Mouse (Mus musculus): ENCODE measurements around the gene Fgr. TPM values are rescaled to one million over a fixed set of nuclear protein-coding genes. Genes with fewer than 3 reads are reported as not detected.

The Fgr gene
- total and polyA plus RNA-seq, 3 experiments: 0.05 TPM; not detected in 2

- H3K4me3 ChIP-seq (ENCODE audit: low read depth, low read length): no peak overlapping the region
- DNase-seq (ENCODE audit: low spot score) (no peak), ATAC-seq (ENCODE audit: extremely low read depth, insufficient number of reproducible peaks, low FRiP score, poor library complexity, severe bottlenecking) (no peak)
- no peaks in the 10 kb centered on the region; the same call in none of the 2 replicates for H3K4me1 ChIP-seq (ENCODE audit: insufficient read depth, low read depth, low read length)
- H3K36me3 ChIP-seq (replicated peaks): no peaks in the 10 kb centered on the region
- TF ChIP-seq POLR2AphosphoS5 (IDR thresholded peaks at IDR 0.05; ENCODE audit: insufficient replicate concordance, low read depth, low read length) (no peak), TAL1 (conservative IDR thresholded peaks at IDR 0.05; ENCODE audit: low read depth, low read length) (no peak), CTCF (IDR thresholded peaks at IDR 0.05; ENCODE audit: low read depth, low read length) (no peak), GATA1 (IDR thresholded peaks at IDR 0.05; ENCODE audit: borderline replicate concordance, low read length) (no peak), GATA2 (IDR thresholded peaks at IDR 0.05; ENCODE audit: borderline replicate concordance, low read depth, low read length) (no peak)
- H3K27me3 ChIP-seq (ENCODE audit: insufficient read depth, low read length): peaks cover 55% of the 10 kb centered on the region
- no peaks in the 10 kb centered on the region for H3K9me3 ChIP-seq (replicated peaks)
These were observed 11.3 kb upstream of the Fgr start for GRCm38 (mm10) chr4:132962628-132963027.

- Histone ChIP-seq H3K4me3 (ENCODE audit: low read depth, low read length) (no peak overlapping the region), H3K4me1 (ENCODE audit: insufficient read depth, low read depth, low read length) (no peaks in the 10 kb centered on the region; the same call in none of the 2 replicates), H3K27me3 (ENCODE audit: insufficient read depth, low read length) (peaks cover 60% of the 10 kb centered on the region), H3K36me3 (replicated peaks) (no peaks in the 10 kb centered on the region), H3K9me3 (replicated peaks) (no peaks in the 10 kb centered on the region)
- DNase-seq (ENCODE audit: low spot score): no peak
- ATAC-seq (ENCODE audit: extremely low read depth, insufficient number of reproducible peaks, low FRiP score, poor library complexity, severe bottlenecking): no peak
- TF ChIP-seq TAL1 (conservative IDR thresholded peaks at IDR 0.05; ENCODE audit: low read depth, low read length): no peak
These were observed 10.5 kb upstream of the Fgr start for GRCm38 (mm10) chr4:132963436-132963835.

GRCm38 (mm10) chr4:132964064-132964463 lies 9.8 kb upstream of the Fgr start:
- no peak for TF ChIP-seq CTCF (IDR thresholded peaks at IDR 0.05; ENCODE audit: low read depth, low read length)
- no peak for TF ChIP-seq GATA1 (IDR thresholded peaks at IDR 0.05; ENCODE audit: borderline replicate concordance, low read length)
- no peak for TF ChIP-seq TAL1 (conservative IDR thresholded peaks at IDR 0.05; ENCODE audit: low read depth, low read length)
- no peak for TF ChIP-seq GATA2 (IDR thresholded peaks at IDR 0.05; ENCODE audit: borderline replicate concordance, low read depth, low read length)
- no peak for TF ChIP-seq POLR2AphosphoS5 (IDR thresholded peaks at IDR 0.05; ENCODE audit: insufficient replicate concordance, low read depth, low read length)

GRCm38 (mm10) chr4:132964473-132964872 lies 9.4 kb upstream of the Fgr start:
- Histone ChIP-seq H3K27me3 (ENCODE audit: insufficient read depth, low read length) (peaks cover 56% of the 10 kb centered on the region), H3K4me3 (ENCODE audit: low read depth, low read length) (no peak overlapping the region), H3K4me1 (ENCODE audit: insufficient read depth, low read depth, low read length) (no peaks in the 10 kb centered on the region; the same call in none of the 2 replicates), H3K9me3 (replicated peaks) (no peaks in the 10 kb centered on the region), H3K36me3 (replicated peaks) (no peaks in the 10 kb centered on the region)
- TF ChIP-seq GATA1 (IDR thresholded peaks at IDR 0.05; ENCODE audit: borderline replicate concordance, low read length): no peak
- no peak for TF ChIP-seq CTCF (IDR thresholded peaks at IDR 0.05; ENCODE audit: low read depth, low read length)
- TF ChIP-seq TAL1 (conservative IDR thresholded peaks at IDR 0.05; ENCODE audit: low read depth, low read length): no peak
- no peak for TF ChIP-seq POLR2AphosphoS5 (IDR thresholded peaks at IDR 0.05; ENCODE audit: insufficient replicate concordance, low read depth, low read length)
- no peak for TF ChIP-seq GATA2 (IDR thresholded peaks at IDR 0.05; ENCODE audit: borderline replicate concordance, low read depth, low read length)
- ATAC-seq (ENCODE audit: extremely low read depth, insufficient number of reproducible peaks, low FRiP score, poor library complexity, severe bottlenecking) (no peak), DNase-seq (ENCODE audit: low spot score) (no peak)

More at GRCm38 (mm10) chr4:132964064-132964463, 9.8 kb upstream of the Fgr start:
- H3K4me3 ChIP-seq (ENCODE audit: low read depth, low read length): no peak overlapping the region
- H3K9me3 ChIP-seq (replicated peaks): no peaks in the 10 kb centered on the region
- peaks cover 58% of the 10 kb centered on the region for H3K27me3 ChIP-seq (ENCODE audit: insufficient read depth, low read length)
- H3K36me3 ChIP-seq (replicated peaks): no peaks in the 10 kb centered on the region
- no peaks in the 10 kb centered on the region; the same call in none of the 2 replicates for H3K4me1 ChIP-seq (ENCODE audit: insufficient read depth, low read depth, low read length)
- ATAC-seq (ENCODE audit: extremely low read depth, insufficient number of reproducible peaks, low FRiP score, poor library complexity, severe bottlenecking) (no peak), DNase-seq (ENCODE audit: low spot score) (no peak)

GRCm38 (mm10) chr4:132968105-132968938 lies 5.6 kb upstream of the Fgr start:
- DNase-seq (ENCODE audit: low spot score): no peak
- Histone ChIP-seq H3K36me3 (replicated peaks) (no peaks in the 10 kb centered on the region), H3K4me1 (ENCODE audit: insufficient read depth, low read depth, low read length) (no peaks in the 10 kb centered on the region), H3K27me3 (ENCODE audit: insufficient read depth, low read length) (peaks cover 57% of the 10 kb centered on the region), H3K9me3 (replicated peaks) (no peaks in the 10 kb centered on the region), H3K4me3 (ENCODE audit: low read depth, low read length) (no peak overlapping the region)
- ATAC-seq (ENCODE audit: extremely low read depth, insufficient number of reproducible peaks, low FRiP score, poor library complexity, severe bottlenecking): no peak
- TF ChIP-seq POLR2AphosphoS5 (IDR thresholded peaks at IDR 0.05; ENCODE audit: insufficient replicate concordance, low read depth, low read length) (no peak), GATA2 (IDR thresholded peaks at IDR 0.05; ENCODE audit: borderline replicate concordance, low read depth, low read length) (no peak), TAL1 (conservative IDR thresholded peaks at IDR 0.05; ENCODE audit: low read depth, low read length) (no peak), CTCF (IDR thresholded peaks at IDR 0.05; ENCODE audit: low read depth, low read length) (no peak), GATA1 (IDR thresholded peaks at IDR 0.05; ENCODE audit: borderline replicate concordance, low read length) (no peak)

GRCm38 (mm10) chr4:132971601-132972000 lies 2.3 kb upstream of the Fgr start:
- ATAC-seq (ENCODE audit: extremely low read depth, insufficient number of reproducible peaks, low FRiP score, poor library complexity, severe bottlenecking) (no peak), DNase-seq (ENCODE audit: low spot score) (no peak)
- Histone ChIP-seq H3K27me3 (ENCODE audit: insufficient read depth, low read length) (peaks cover 75% of the 10 kb centered on the region), H3K9me3 (replicated peaks) (no peaks in the 10 kb centered on the region), H3K4me3 (ENCODE audit: low read depth, low read length) (no peak overlapping the region), H3K36me3 (replicated peaks) (no peaks in the 10 kb centered on the region), H3K4me1 (ENCODE audit: insufficient read depth, low read depth, low read length) (peaks cover 7% of the 10 kb centered on the region)
- no peak for TF ChIP-seq GATA1 (IDR thresholded peaks at IDR 0.05; ENCODE audit: borderline replicate concordance, low read length)
- TF ChIP-seq GATA2 (IDR thresholded peaks at IDR 0.05; ENCODE audit: borderline replicate concordance, low read depth, low read length): no peak
- no peak for TF ChIP-seq TAL1 (conservative IDR thresholded peaks at IDR 0.05; ENCODE audit: low read depth, low read length)
- no peak for TF ChIP-seq POLR2AphosphoS5 (IDR thresholded peaks at IDR 0.05; ENCODE audit: insufficient replicate concordance, low read depth, low read length)
- no peak for TF ChIP-seq CTCF (IDR thresholded peaks at IDR 0.05; ENCODE audit: low read depth, low read length)

All from G1E (cell line).